Mouse (Mus musculus) ES-CJ7 (cell line): ENCODE data around the gene Slc20a1.

Source experiments
- DNase-seq: peaks from one replicate; pipeline ENCODE4 v3.0.0; 2011; ENCODE audit warnings: low read depth, low spot score

The Slc20a1 gene

GRCm38 (mm10) chr2:129198436-129199327 lies at the start of gene Slc20a1:
Gene Slc20a1 (plus strand): TSS chr2:129198764.
- peak; percentile 97 for DNase-seq

- DNase-seq: peak; percentile 25
Measured at GRCm38 (mm10) chr2:129148836-129149235, 49.7 kb upstream of the Slc20a1 start.

- DNase-seq: no peak
Measured at GRCm38 (mm10) chr2:129150386-129150785, 48.2 kb upstream of the Slc20a1 start.

- no peak for DNase-seq
Measured at GRCm38 (mm10) chr2:129151111-129151510, 47.5 kb upstream of the Slc20a1 start.

GRCm38 (mm10) chr2:129152751-129153150 lies 45.8 kb upstream of the Slc20a1 start:
- DNase-seq: no peak

- DNase-seq: no peak
Measured at GRCm38 (mm10) chr2:129164815-129165214, 33.7 kb upstream of the Slc20a1 start.

- peak; percentile 71 for DNase-seq
Measured at GRCm38 (mm10) chr2:129166466-129167463, 31.8 kb upstream of the Slc20a1 start.

- DNase-seq: peak; percentile 62
Measured at GRCm38 (mm10) chr2:129173386-129173785, 25.2 kb upstream of the Slc20a1 start.

GRCm38 (mm10) chr2:129174474-129174873 lies 24.1 kb upstream of the Slc20a1 start:
- DNase-seq: peak; percentile 66

- no peak for DNase-seq
Measured at GRCm38 (mm10) chr2:129175636-129176035, 22.9 kb upstream of the Slc20a1 start.

GRCm38 (mm10) chr2:129176676-129177420 lies 21.7 kb upstream of the Slc20a1 start:
- DNase-seq: peak; percentile 32

- DNase-seq: no peak
Measured at GRCm38 (mm10) chr2:129177661-129178060, 20.9 kb upstream of the Slc20a1 start.

- peak; percentile 96 for DNase-seq
Measured at GRCm38 (mm10) chr2:129178182-129178908, 20.2 kb upstream of the Slc20a1 start.

- DNase-seq: no peak
Measured at GRCm38 (mm10) chr2:129179946-129180853, 18.4 kb upstream of the Slc20a1 start.

GRCm38 (mm10) chr2:129181509-129181908 lies 17.1 kb upstream of the Slc20a1 start:
- DNase-seq: peak; percentile 83

GRCm38 (mm10) chr2:129182412-129182811 lies 16.2 kb upstream of the Slc20a1 start:
- DNase-seq: no peak

GRCm38 (mm10) chr2:129183561-129184031 lies 15.0 kb upstream of the Slc20a1 start:
- no peak for DNase-seq

- DNase-seq: no peak
Measured at GRCm38 (mm10) chr2:129184853-129185252, 13.7 kb upstream of the Slc20a1 start.

- DNase-seq: no peak
Measured at GRCm38 (mm10) chr2:129185611-129186290, 12.8 kb upstream of the Slc20a1 start.
